Mouse (Mus musculus) 416B (cell line): Measurements from ENCODE around the gene Fam216a.

Experiments used
- DNase-seq: peaks from one replicate; pipeline ENCODE4 v3.0.0; 2011; ENCODE audit warnings: low read depth

Gene Fam216a

GRCm38 (mm10) chr5:122372192-122372769 lies at the start of gene Fam216a:
Fam216a (minus strand) TSS chr5:122372364.
- DNase-seq, result peak; percentile 99

- peak; percentile 49 for DNase-seq
Observed at GRCm38 (mm10) chr5:122421271-122422068, 49.3 kb upstream of the Fam216a start, which contains the start of gene Anapc7. Anapc7 (plus strand) TSS chr5:122421693.

GRCm38 (mm10) chr5:122420676-122421075 lies 48.5 kb upstream of the Fam216a start:
- peak; percentile 64 for DNase-seq

GRCm38 (mm10) chr5:122415465-122415864 lies 43.3 kb upstream of the Fam216a start:
- DNase-seq, result no peak

- DNase-seq, result no peak
Observed at GRCm38 (mm10) chr5:122414351-122414750, 42.2 kb upstream of the Fam216a start.

- DNase-seq, result no peak
Observed at GRCm38 (mm10) chr5:122412826-122413225, 40.7 kb upstream of the Fam216a start.

GRCm38 (mm10) chr5:122411892-122412291 lies 39.7 kb upstream of the Fam216a start:
- DNase-seq, result no peak

- DNase-seq, result no peak
Observed at GRCm38 (mm10) chr5:122409692-122410645, 37.8 kb upstream of the Fam216a start.

GRCm38 (mm10) chr5:122405537-122405936 lies 33.4 kb upstream of the Fam216a start:
- no peak for DNase-seq

GRCm38 (mm10) chr5:122403362-122403761 lies 31.2 kb upstream of the Fam216a start:
- DNase-seq, result no peak

- DNase-seq, result no peak
Observed at GRCm38 (mm10) chr5:122402772-122403171, 30.6 kb upstream of the Fam216a start.

GRCm38 (mm10) chr5:122402160-122402559 lies 30.0 kb upstream of the Fam216a start:
- DNase-seq, result no peak

GRCm38 (mm10) chr5:122401303-122401640 lies 29.1 kb upstream of the Fam216a start:
- DNase-seq, result peak; percentile 59

GRCm38 (mm10) chr5:122400628-122401302 lies 28.6 kb upstream of the Fam216a start:
- peak; percentile 42 for DNase-seq

GRCm38 (mm10) chr5:122399871-122400270 lies 27.7 kb upstream of the Fam216a start:
- DNase-seq, result no peak

- no peak for DNase-seq
Observed at GRCm38 (mm10) chr5:122397495-122397894, 25.3 kb upstream of the Fam216a start.

- peak; percentile 99 for DNase-seq
Observed at GRCm38 (mm10) chr5:122396791-122397190, 24.6 kb upstream of the Fam216a start.

- DNase-seq, result peak; percentile 86
Observed at GRCm38 (mm10) chr5:122393887-122394286, 21.7 kb upstream of the Fam216a start.

- DNase-seq, result peak; percentile 59
Observed at GRCm38 (mm10) chr5:122392227-122393004, 20.3 kb upstream of the Fam216a start.

GRCm38 (mm10) chr5:122391786-122392180 lies 19.6 kb upstream of the Fam216a start, which contains the start of gene Arpc3:
Arpc3 (plus strand) TSS chr5:122391878.
- DNase-seq, result peak; percentile 93
